Mouse (Mus musculus): ENCODE results near the gene 4930556J24Rik.
"Not testable (repeated sequence)": the region's sequence is repeated elsewhere in the genome, so short reads cannot be mapped to it uniquely, and the experiment has no call there.

The 4930556J24Rik gene

GRCm38 (mm10) chr11:3976678-3977077 is at the start of gene 4930556J24Rik:
Gene 4930556J24Rik (minus strand): TSS chr11:3976778.
- DNase-seq (ENCODE audit: extremely low spot score, low read depth, low spot score), result no peak

- no peak for DNase-seq (ENCODE audit: extremely low spot score, low read depth, low spot score)
Measured at GRCm38 (mm10) chr11:4023321-4023720, 46.7 kb upstream of the 4930556J24Rik start.

- not testable (repeated sequence) for DNase-seq (ENCODE audit: extremely low spot score, low read depth, low spot score)
Measured at GRCm38 (mm10) chr11:4022111-4022510, 45.5 kb upstream of the 4930556J24Rik start.

- DNase-seq (ENCODE audit: extremely low spot score, low read depth, low spot score), result not testable (repeated sequence)
Measured at GRCm38 (mm10) chr11:4015796-4016195, 39.2 kb upstream of the 4930556J24Rik start.

- DNase-seq (ENCODE audit: extremely low spot score, low read depth, low spot score), result no peak
Measured at GRCm38 (mm10) chr11:4012616-4013015, 36.0 kb upstream of the 4930556J24Rik start.

- DNase-seq (ENCODE audit: extremely low spot score, low read depth, low spot score), result no peak
Measured at GRCm38 (mm10) chr11:4006462-4006861, 29.9 kb upstream of the 4930556J24Rik start.

GRCm38 (mm10) chr11:4005220-4005805 is 28.7 kb upstream of the 4930556J24Rik start:
- DNase-seq (ENCODE audit: extremely low spot score, low read depth, low spot score), result no peak

GRCm38 (mm10) chr11:4001603-4002002 is 25.0 kb upstream of the 4930556J24Rik start:
- DNase-seq (ENCODE audit: extremely low spot score, low read depth, low spot score), result peak; percentile 37

GRCm38 (mm10) chr11:3999547-3999946 is 23.0 kb upstream of the 4930556J24Rik start:
- peak; percentile 47 for DNase-seq (ENCODE audit: extremely low spot score, low read depth, low spot score)

- DNase-seq (ENCODE audit: extremely low spot score, low read depth, low spot score), result no peak
Measured at GRCm38 (mm10) chr11:3997978-3998720, 21.6 kb upstream of the 4930556J24Rik start.

- DNase-seq (ENCODE audit: extremely low spot score, low read depth, low spot score), result no peak
Measured at GRCm38 (mm10) chr11:3996840-3997239, 20.3 kb upstream of the 4930556J24Rik start.

- no peak for DNase-seq (ENCODE audit: extremely low spot score, low read depth, low spot score)
Measured at GRCm38 (mm10) chr11:3995511-3995910, 18.9 kb upstream of the 4930556J24Rik start.

GRCm38 (mm10) chr11:3993914-3994313 is 17.3 kb upstream of the 4930556J24Rik start:
- DNase-seq (ENCODE audit: extremely low spot score, low read depth, low spot score), result no peak

- DNase-seq (ENCODE audit: extremely low spot score, low read depth, low spot score), result no peak
Measured at GRCm38 (mm10) chr11:3993132-3993531, 16.6 kb upstream of the 4930556J24Rik start.

GRCm38 (mm10) chr11:3989748-3990147 is 13.2 kb upstream of the 4930556J24Rik start:
- DNase-seq (ENCODE audit: extremely low spot score, low read depth, low spot score), result no peak

GRCm38 (mm10) chr11:3983863-3984745 is 7.5 kb upstream of the 4930556J24Rik start:
- DNase-seq (ENCODE audit: extremely low spot score, low read depth, low spot score), result no peak

- no peak for DNase-seq (ENCODE audit: extremely low spot score, low read depth, low spot score)
Measured at GRCm38 (mm10) chr11:3983291-3983862, 6.8 kb upstream of the 4930556J24Rik start, which contains the start of gene Gal3st1. Gene Gal3st1 (plus strand): TSS chr11:3983636.

GRCm38 (mm10) chr11:3982275-3983209 is 6.0 kb upstream of the 4930556J24Rik start:
- no peak for DNase-seq (ENCODE audit: extremely low spot score, low read depth, low spot score)

- no peak for DNase-seq (ENCODE audit: extremely low spot score, low read depth, low spot score)
Measured at GRCm38 (mm10) chr11:3981536-3981935, 5.0 kb upstream of the 4930556J24Rik start.

GRCm38 (mm10) chr11:3978421-3978820 is 1.8 kb upstream of the 4930556J24Rik start:
- no peak for DNase-seq (ENCODE audit: extremely low spot score, low read depth, low spot score)
